Mouse (Mus musculus) lung, postnatal 0 days (tissue): ENCODE data around the gene Gm49336. TPM values are rescaled to one million over a fixed set of nuclear protein-coding genes. Genes with fewer than 3 reads are reported as not detected.

ENCODE experiments used
- ATAC-seq: fragments of 200-750 bp; cut with Nextera tagmentation; 2 replicates; pipeline ENCODE4 v1.8.0; 2017; ENCODE audit warnings: moderate library complexity
- DNase-seq: peaks from one replicate; pipeline ENCODE4 v3.0.0-alpha.2; 2016; ENCODE audit warnings: low spot score
- H3K27ac ChIP-seq: fragments of 300-500 bp; sonication (generic); 2 replicates; pipeline ENCODE4 v1.5.1; 2014; ENCODE audit warnings: antibody characterized with exemption, mild to moderate bottlenecking, low read length, mixed read lengths
- H3K27me3 ChIP-seq: fragments of 300-500 bp; sonication (generic); replicated peaks from 2 replicates; pipeline ENCODE4 v1.6.1; 2014; ENCODE audit warnings: low read length, mixed read lengths; ENCODE audit not compliant: insufficient read depth
- H3K36me3 ChIP-seq: fragments of 300-500 bp; sonication (generic); 2 replicates; pipeline ENCODE4 v1.6.1; 2014; ENCODE audit warnings: low read length, mixed read lengths; ENCODE audit not compliant: insufficient read depth
- H3K4me1 ChIP-seq: fragments of 300-500 bp; sonication (generic); 2 replicates; pipeline ENCODE4 v1.6.1; 2014; ENCODE audit warnings: antibody characterized with exemption, low read depth, low read length, mixed read lengths; ENCODE audit not compliant: insufficient read depth
- H3K4me2 ChIP-seq: fragments of 300-500 bp; sonication (generic); replicated peaks from 2 replicates; pipeline ENCODE4 v1.6.1; 2014; ENCODE audit warnings: low read depth, mild to moderate bottlenecking, low read length, moderate library complexity, mixed read lengths
- H3K4me3 ChIP-seq: fragments of 300-500 bp; sonication (generic); 2 replicates; pipeline ENCODE4 v1.5.1; 2014; ENCODE audit warnings: low read depth, low read length
- H3K9ac ChIP-seq: fragments of 300-500 bp; sonication (generic); replicated peaks from 2 replicates; pipeline ENCODE4 v1.6.1; 2014; ENCODE audit warnings: low read depth, mild to moderate bottlenecking
- H3K9me3 ChIP-seq: fragments of 300-500 bp; sonication (generic); 2 replicates; pipeline ENCODE4 v1.6.1; 2016; ENCODE audit warnings: low read length, mixed read lengths
- CTCF ChIP-seq: IDR thresholded peaks from 2 replicates; pipeline ENCODE4 v1.5.1; 2016; ENCODE audit warnings: antibody characterized with exemption, mild to moderate bottlenecking
- EP300 ChIP-seq: IDR thresholded peaks from 2 replicates; pipeline ENCODE4 v1.6.1; 2016; ENCODE audit warnings: antibody characterized with exemption, mild to moderate bottlenecking, control low read depth
- WGBS: fragments of 180-500 bp; shearing (Covaris S2); extraction: QIAGEN DNeasy Blood & Tissue Kit; methylation state at CpG from one replicate; pipeline ENCODE4 v1.1.7; 2014; 5-methylcytosine and 5-hydroxymethylcytosine counted together
- polyA plus RNA-seq: library from polyadenylated mRNA; unstranded; fragments of >200 nt; fragmentation: Nextera tagmentation; extraction: Ambion mirVana; gene quantifications from 2 replicates; pipeline ENCODE4 v1.2.1, GENCODE M21; 2015

Gene Gm49336
- polyA plus RNA-seq, 1 experiment from 2014 or later, result 19.6 TPM

GRCm38 (mm10) chr14:60250879-60251278 is 428 bp downstream of the Gm49336 start:
- WGBS, result under 1% methylated on average over 39 of the region's 39 CpGs
- Histone ChIP-seq H3K27me3 (no peaks in the 10 kb centered on the region), H3K27ac (peak overlapping the region; percentile 93), H3K9me3 (no peaks in the 10 kb centered on the region), H3K9ac (peak overlapping the region; percentile 91), H3K4me2 (peak overlapping the region; percentile 80), H3K4me1 (peaks cover 3% of the 10 kb centered on the region; the same call in 1 of the 2 replicates), H3K36me3 (no peaks in the 10 kb centered on the region), H3K4me3 (peak overlapping the region; percentile 76)
- TF ChIP-seq CTCF, result no peak
- peak; percentile 48 for ATAC-seq
- no peak for DNase-seq

GRCm38 (mm10) chr14:60250366-60250765 is 941 bp downstream of the Gm49336 start:
- H3K27me3 ChIP-seq, result no peaks in the 10 kb centered on the region
- peak; percentile 10 for DNase-seq
- 6% methylated on average over 8 of the region's 8 CpGs for WGBS
- H3K36me3 ChIP-seq, result no peaks in the 10 kb centered on the region
- no peak overlapping the region for H3K27ac ChIP-seq
- peaks cover 3% of the 10 kb centered on the region; the same call in 1 of the 2 replicates for H3K4me1 ChIP-seq
- H3K9ac ChIP-seq, result peak overlapping the region; percentile 91
- peak overlapping the region; percentile 76 for H3K4me3 ChIP-seq
- TF ChIP-seq EP300 (no peak), CTCF (no peak)
- peak overlapping the region; percentile 80 for H3K4me2 ChIP-seq
- H3K9me3 ChIP-seq, result no peaks in the 10 kb centered on the region
- no peak for ATAC-seq

DNA sequence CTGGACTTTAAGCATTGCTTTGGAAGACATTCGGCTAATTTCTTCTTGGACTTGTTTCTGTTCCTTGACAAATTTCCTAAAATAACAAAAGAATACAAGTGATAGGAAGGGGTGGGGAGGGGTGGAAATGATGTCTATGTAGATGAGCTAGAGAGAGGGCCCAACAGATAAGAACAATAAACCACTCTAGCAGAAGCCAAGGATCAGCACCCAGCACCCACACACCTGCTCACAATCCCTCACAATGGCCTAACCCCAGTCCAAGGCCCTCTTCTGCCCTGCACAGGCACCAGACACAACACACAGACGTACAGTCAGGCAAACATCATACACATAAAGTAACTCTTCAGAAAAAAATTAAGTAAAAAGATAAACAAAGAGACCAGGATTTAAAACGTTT is 12.8 kb downstream of the Gm49336 start:
- no peak overlapping the region for H3K4me3 ChIP-seq
- ATAC-seq, result no peak
- TF ChIP-seq EP300 (no peak), CTCF (no peak)
- peaks cover 8% of the 10 kb centered on the region for H3K36me3 ChIP-seq
- no peak overlapping the region for H3K4me2 ChIP-seq
- no peak overlapping the region for H3K27ac ChIP-seq
- WGBS, result 71% methylated on average over 3 of the region's 3 CpGs
- no peak overlapping the region for H3K9ac ChIP-seq
- no peaks in the 10 kb centered on the region for H3K27me3 ChIP-seq
- DNase-seq, result no peak
- H3K9me3 ChIP-seq, result no peaks in the 10 kb centered on the region
- no peaks in the 10 kb centered on the region for H3K4me1 ChIP-seq

DNA sequence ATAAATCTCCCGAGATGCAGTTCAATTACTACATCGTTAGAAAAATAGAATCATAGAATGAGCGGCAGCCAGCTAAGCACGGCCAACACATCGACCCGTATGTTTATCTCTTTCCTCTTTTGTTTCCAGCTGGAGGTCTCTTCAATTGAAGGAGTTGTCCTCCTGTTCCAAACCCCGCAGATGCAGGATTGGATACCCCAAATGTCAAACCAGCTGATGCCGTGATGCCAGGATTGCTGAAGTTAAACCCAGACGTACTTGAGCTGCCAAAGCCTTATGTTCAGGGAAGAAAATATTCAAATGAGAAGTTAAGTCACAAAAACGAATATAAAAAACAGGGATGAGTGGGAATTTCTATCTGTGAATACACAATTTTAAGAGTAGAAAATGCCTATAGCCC is 31.4 kb downstream of the Gm49336 start:
- H3K4me2 ChIP-seq, result no peak overlapping the region
- H3K27me3 ChIP-seq, result no peaks in the 10 kb centered on the region
- DNase-seq (no peak), ATAC-seq (no peak)
- H3K9ac ChIP-seq, result no peak overlapping the region
- H3K4me3 ChIP-seq, result no peak overlapping the region
- H3K4me1 ChIP-seq, result no peaks in the 10 kb centered on the region
- no peaks in the 10 kb centered on the region for H3K9me3 ChIP-seq
- no peak overlapping the region for H3K27ac ChIP-seq
- peaks cover 7% of the 10 kb centered on the region; the same call in 1 of the 2 replicates for H3K36me3 ChIP-seq
- 88% methylated on average over 10 of the region's 10 CpGs for WGBS
- no peak for TF ChIP-seq CTCF
- TF ChIP-seq EP300, result no peak

DNA sequence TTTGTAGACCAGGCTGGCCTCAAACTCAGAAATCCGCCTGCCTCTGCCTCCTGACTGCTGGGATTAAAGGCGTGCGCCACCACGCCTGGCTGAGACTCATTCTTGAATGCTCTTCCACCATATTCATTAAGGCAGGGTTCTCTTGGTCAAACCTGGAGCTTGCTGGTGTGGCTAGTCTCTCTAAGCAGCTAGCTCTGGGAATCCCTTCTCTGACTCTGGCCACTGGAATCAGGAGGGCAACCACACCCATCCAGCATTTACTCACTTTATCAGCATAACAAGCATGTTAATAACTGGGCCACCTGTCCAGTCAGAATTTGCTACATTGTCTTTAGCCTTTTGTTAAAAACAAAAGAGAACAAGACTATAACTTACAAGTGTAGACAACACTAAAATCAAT is 33.7 kb downstream of the Gm49336 start:
- 98% methylated on average over 4 of the region's 4 CpGs for WGBS
- no peak for ATAC-seq
- Histone ChIP-seq H3K4me2 (no peak overlapping the region), H3K4me3 (no peak overlapping the region), H3K27me3 (no peaks in the 10 kb centered on the region), H3K36me3 (peaks cover 7% of the 10 kb centered on the region; the same call in 1 of the 2 replicates), H3K9ac (no peak overlapping the region), H3K9me3 (no peaks in the 10 kb centered on the region), H3K4me1 (no peaks in the 10 kb centered on the region), H3K27ac (no peak overlapping the region)
- TF ChIP-seq EP300 (no peak), CTCF (no peak)
- no peak for DNase-seq

DNA sequence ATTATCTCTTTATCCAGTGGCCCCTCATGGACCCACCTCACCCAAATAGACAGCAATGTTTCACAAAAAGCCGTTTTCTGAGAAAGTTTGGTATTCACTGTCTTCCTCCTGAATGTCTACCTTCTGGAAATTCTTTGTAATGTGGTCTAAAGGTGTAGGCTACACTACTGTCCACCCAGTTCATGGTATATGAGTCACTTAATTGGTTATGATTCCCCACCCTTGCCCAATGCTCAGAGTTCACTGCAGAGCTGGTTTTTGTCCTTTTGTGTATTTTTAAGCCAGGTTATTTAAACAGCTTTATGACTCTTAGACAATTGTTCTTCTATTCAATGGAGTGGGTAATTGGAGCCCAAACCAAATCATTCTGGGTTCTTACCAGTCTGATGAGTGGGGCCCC is 35.2 kb downstream of the Gm49336 start:
- Histone ChIP-seq H3K27me3 (no peaks in the 10 kb centered on the region), H3K36me3 (peaks cover 7% of the 10 kb centered on the region; the same call in 1 of the 2 replicates), H3K9me3 (no peaks in the 10 kb centered on the region), H3K27ac (no peak overlapping the region), H3K4me2 (no peak overlapping the region), H3K4me1 (no peaks in the 10 kb centered on the region), H3K9ac (no peak overlapping the region), H3K4me3 (no peak overlapping the region)
- ATAC-seq (no peak), DNase-seq (no peak)
- 98% methylated on average over 1 of the region's 1 CpGs for WGBS
- no peak for TF ChIP-seq CTCF
- no peak for TF ChIP-seq EP300

GRCm38 (mm10) chr14:60215000-60215399 is 36.3 kb downstream of the Gm49336 start:
- Histone ChIP-seq H3K27me3 (no peaks in the 10 kb centered on the region), H3K4me3 (no peak overlapping the region), H3K27ac (no peak overlapping the region), H3K4me2 (no peak overlapping the region), H3K36me3 (peaks cover 7% of the 10 kb centered on the region; the same call in 1 of the 2 replicates), H3K9ac (no peak overlapping the region), H3K9me3 (no peaks in the 10 kb centered on the region), H3K4me1 (no peaks in the 10 kb centered on the region)
- 92% methylated on average over 3 of the region's 3 CpGs for WGBS
- no peak for TF ChIP-seq EP300
- TF ChIP-seq CTCF, result no peak
- no peak for ATAC-seq
- no peak for DNase-seq
